Mouse (Mus musculus) C2C12 (cell line): Measurements from ENCODE around the gene Nubp1. TPM values are rescaled to one million over a fixed set of nuclear protein-coding genes. Genes with fewer than 3 reads are reported as not detected.

ENCODE experiments used
- H3K27me3 ChIP-seq: one replicate; pipeline ENCODE4 v1.6.1; 2011; ENCODE audit not compliant: control insufficient read depth, insufficient read depth, insufficient read length
- H3K36me3 ChIP-seq: one replicate; pipeline ENCODE4 v1.6.1; 2011; ENCODE audit not compliant: control insufficient read depth, insufficient read depth
- H3K4me3 ChIP-seq: one replicate; pipeline ENCODE4 v1.5.1; 2011; ENCODE audit warnings: mild to moderate bottlenecking, control low read depth; ENCODE audit not compliant: poor library complexity, insufficient read depth, severe bottlenecking
- H3K79me2 ChIP-seq: one replicate; pipeline ENCODE4 v1.6.1; 2011; ENCODE audit not compliant: control insufficient read depth, insufficient read depth
- H3K79me3 ChIP-seq: one replicate; pipeline ENCODE4 v1.6.1; 2011; ENCODE audit warnings: low read depth, control low read depth
- H3ac ChIP-seq: one replicate; pipeline ENCODE3; 2011; ENCODE audit warnings: low read depth; ENCODE audit not compliant: control insufficient read depth, insufficient read length
- CEBPB ChIP-seq: IDR thresholded peaks from one replicate; pipeline ENCODE4 v1.6.1; 2011; ENCODE audit warnings: low read depth, mild to moderate bottlenecking, control low read depth, moderate library complexity
- CTCF ChIP-seq: IDR thresholded peaks from one replicate; pipeline ENCODE4 v1.5.1; 2011; ENCODE audit not compliant: control insufficient read depth, insufficient read depth, insufficient read length
- FOSL1 ChIP-seq: IDR thresholded peaks from one replicate; pipeline ENCODE4 v1.8.0; 2011; ENCODE audit warnings: mild to moderate bottlenecking, low read length; ENCODE audit not compliant: poor library complexity, insufficient read depth, severe bottlenecking
- MAX ChIP-seq: IDR thresholded peaks from one replicate; pipeline ENCODE4 v1.6.1; 2011; ENCODE audit warnings: mild to moderate bottlenecking, control low read depth
- MYOD1 ChIP-seq: IDR thresholded peaks from one replicate; pipeline ENCODE4 v1.6.1; 2011; ENCODE audit warnings: low read depth; ENCODE audit not compliant: control insufficient read depth, insufficient read length
- MYOG ChIP-seq: IDR thresholded peaks from one replicate; pipeline ENCODE4 v1.6.1; 2011; ENCODE audit not compliant: control insufficient read depth, insufficient read length; ENCODE audit errors: extremely low read depth
- USF1 ChIP-seq: IDR thresholded peaks from one replicate; pipeline ENCODE4 v1.6.1; 2011; ENCODE audit warnings: low read depth, mild to moderate bottlenecking, control low read depth, moderate library complexity
- polyA plus RNA-seq: library from polyadenylated mRNA; unstranded; fragments of >200 nt; fragmentation: generic; extraction: Trizol; gene quantifications from one replicate; pipeline ENCODE4 v1.2.1, GENCODE M21; 2012; ENCODE audit warnings: missing spikeins

Nubp1 gene
- polyA plus RNA-seq, 1 experiment = 67.6 TPM

DNA sequence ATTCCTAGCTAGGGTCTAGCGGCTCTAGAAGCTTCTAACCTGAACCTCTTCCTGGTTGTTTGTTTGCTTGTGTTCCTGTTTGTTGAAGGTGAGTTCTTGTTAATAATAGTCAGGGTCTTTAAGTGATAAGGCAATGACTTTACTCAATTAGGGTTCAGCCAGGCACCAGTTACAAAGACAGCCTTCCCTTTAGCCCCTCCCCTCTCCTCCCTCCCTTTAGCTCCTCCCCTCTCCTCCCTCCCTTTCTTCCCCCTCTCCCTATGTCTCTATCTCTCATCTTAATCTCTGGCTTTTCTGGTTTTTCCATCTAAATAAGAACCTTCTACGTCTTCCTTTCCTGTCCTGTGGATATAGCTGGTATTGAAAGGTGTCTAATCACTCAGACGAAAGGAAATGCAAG, 27.2 kb upstream of the Nubp1 start:
- Histone ChIP-seq H3K36me3 (no peaks in the 10 kb centered on the region), H3K79me2 (no peaks in the 10 kb centered on the region), H3K27me3 (no peaks in the 10 kb centered on the region), H3K4me3 (no peak overlapping the region), H3K79me3 (no peaks in the 10 kb centered on the region), H3ac (no peak overlapping the region)
- no peak for TF ChIP-seq USF1
- TF ChIP-seq CEBPB = no peak
- no peak for TF ChIP-seq MYOG
- TF ChIP-seq MYOD1 = no peak
- TF ChIP-seq CTCF = no peak

DNA sequence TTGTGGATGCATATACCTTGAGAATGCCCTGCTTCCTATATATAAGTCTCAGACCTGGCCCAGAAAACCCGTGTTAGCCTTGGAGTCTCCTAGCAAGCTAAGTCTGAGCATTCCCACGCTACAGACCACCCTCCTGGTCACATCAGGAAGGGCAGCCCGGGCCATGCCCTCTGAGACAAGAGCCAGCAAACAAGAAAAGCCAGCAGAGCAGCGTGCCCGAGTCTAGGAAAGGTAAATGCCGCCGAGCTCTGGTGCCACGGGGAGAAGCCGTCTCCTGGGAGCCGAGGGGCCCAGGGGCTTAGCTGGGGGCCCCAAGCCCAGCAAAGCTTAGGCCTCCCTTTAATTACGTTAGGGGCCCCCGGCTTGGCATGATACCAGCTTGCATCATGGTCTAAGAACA, 26.5 kb upstream of the Nubp1 start:
- Histone ChIP-seq H3K27me3 (no peaks in the 10 kb centered on the region), H3K4me3 (no peak overlapping the region), H3ac (no peak overlapping the region), H3K79me2 (no peaks in the 10 kb centered on the region), H3K79me3 (no peaks in the 10 kb centered on the region), H3K36me3 (no peaks in the 10 kb centered on the region)
- TF ChIP-seq MYOD1 (no peak), USF1 (no peak), CEBPB (no peak), MAX (no peak), MYOG (no peak), CTCF (no peak), FOSL1 (no peak)

DNA sequence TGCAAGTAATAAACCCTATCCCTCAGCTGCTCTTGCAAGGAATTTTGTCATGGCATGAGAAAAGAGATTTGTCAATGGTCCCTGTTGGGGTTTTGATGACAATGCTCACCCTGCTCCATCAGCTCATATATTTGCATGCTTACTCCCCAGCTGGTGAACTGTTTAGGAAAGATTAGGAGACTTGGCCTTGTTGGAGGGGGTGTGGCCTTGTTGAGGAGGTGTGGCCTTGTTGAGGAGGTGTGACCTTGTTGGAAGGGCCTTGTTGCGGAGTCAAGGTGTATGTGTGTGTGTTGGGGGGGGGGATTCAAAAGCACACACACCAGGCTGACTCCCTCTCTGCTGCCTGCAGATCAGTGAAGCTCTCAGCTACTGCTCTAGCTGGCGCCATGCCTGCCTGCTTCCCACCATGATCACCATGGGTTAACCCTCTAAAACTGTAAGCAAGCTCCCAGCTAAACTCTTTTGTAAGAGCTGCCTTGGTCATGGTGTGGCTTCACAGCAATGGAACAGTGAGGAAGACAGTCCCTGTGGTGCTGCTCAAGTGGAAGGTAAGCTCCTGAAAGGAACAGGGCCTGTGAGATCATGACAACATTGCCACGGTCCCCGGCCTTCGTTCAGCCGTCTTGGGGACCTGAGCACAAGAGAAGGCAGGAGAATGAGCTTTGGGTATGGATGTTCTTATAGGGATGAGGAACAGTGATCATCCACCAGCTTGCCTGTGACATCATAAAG, 22.9 kb upstream of the Nubp1 start:
- Histone ChIP-seq H3K79me3 (no peaks in the 10 kb centered on the region), H3ac (no peak overlapping the region), H3K4me3 (no peak overlapping the region), H3K79me2 (no peaks in the 10 kb centered on the region), H3K36me3 (no peaks in the 10 kb centered on the region), H3K27me3 (peaks cover 8% of the 10 kb centered on the region)
- TF ChIP-seq USF1 = no peak
- TF ChIP-seq MYOD1 = no peak
- TF ChIP-seq MAX = no peak
- no peak for TF ChIP-seq CEBPB
- TF ChIP-seq MYOG = no peak
- no peak for TF ChIP-seq CTCF

DNA sequence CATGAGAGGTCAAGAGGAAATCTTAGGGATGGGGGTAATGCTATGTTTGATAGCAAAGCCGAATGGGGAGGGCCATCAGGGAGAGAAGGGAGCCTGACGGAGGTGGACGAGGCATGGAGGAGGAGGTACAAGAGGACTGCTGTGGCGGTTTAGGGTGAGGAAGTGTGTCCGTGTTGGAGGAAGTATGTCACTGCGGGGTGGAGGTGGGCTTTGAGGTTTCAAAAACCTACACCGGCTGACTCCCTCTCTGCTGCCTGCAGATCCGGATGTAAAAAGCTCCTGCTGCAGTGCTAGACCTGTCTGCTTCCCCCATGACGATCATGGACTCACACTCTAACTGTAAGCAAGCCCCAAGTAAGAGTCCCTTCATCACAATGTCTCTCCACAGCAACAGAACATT, 19.2 kb upstream of the Nubp1 start:
- H3K79me3 ChIP-seq = no peaks in the 10 kb centered on the region
- peaks cover 17% of the 10 kb centered on the region for H3K27me3 ChIP-seq
- TF ChIP-seq USF1 = no peak
- TF ChIP-seq CEBPB = no peak
- TF ChIP-seq MYOG = no peak
- no peak for TF ChIP-seq FOSL1
- no peaks in the 10 kb centered on the region for H3K79me2 ChIP-seq
- no peak overlapping the region for H3ac ChIP-seq
- H3K36me3 ChIP-seq = no peaks in the 10 kb centered on the region
- H3K4me3 ChIP-seq = no peak overlapping the region

DNA sequence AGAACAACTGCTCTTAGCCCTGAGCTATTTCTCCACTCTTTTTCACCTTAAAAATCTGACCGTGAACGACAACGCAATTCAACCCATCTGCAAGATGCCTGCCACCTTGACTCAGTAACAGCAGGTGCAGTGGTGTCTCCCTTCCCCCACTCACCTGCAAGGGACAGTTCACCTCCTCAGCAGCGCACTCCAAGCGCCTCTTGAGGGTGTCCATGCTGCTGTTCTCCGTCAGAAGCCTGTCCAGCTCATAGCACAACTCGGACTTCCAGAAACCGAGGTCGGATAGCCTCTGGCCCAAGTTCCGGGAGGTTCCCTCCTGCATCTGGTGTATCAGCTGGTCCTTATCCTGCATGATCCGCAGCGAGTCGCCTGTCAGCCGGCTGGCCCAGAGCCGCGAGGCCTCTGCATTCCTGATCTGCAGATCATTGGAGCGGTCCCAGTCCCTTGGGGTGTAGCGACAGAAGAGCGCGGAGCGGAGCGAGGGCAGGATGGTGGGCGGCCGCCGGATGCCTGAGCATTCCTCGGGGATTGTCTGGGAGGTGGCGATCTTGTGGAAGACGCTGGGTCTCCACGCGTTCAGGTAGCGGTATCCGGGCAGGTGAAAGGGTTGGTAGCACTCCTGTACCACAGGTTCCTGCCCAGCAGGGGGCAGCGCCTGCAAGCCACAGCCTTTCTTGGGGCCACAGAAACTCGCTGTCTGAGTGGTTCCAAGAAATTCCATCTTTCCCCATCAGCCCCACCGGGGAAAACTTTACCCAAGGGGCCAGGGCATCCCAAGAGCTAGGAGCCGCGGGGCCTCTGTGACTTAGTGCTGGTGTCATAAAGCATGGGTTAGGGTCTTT, 16.8 kb upstream of the Nubp1 start, which contains the start of gene Tekt5:
Gene Tekt5, minus strand, starts transcription at position 792 of the 842 bp plus-strand sequence.
- Histone ChIP-seq H3K79me2 (no peaks in the 10 kb centered on the region), H3K79me3 (no peaks in the 10 kb centered on the region), H3ac (no peak within 1 kb of the TSS), H3K27me3 (peaks cover 17% of the 10 kb centered on the region), H3K4me3 (no peak within 1 kb of the TSS), H3K36me3 (no peaks in the 10 kb centered on the region)
- TF ChIP-seq MYOD1 (no peak), CTCF (peak; percentile 6)

DNA sequence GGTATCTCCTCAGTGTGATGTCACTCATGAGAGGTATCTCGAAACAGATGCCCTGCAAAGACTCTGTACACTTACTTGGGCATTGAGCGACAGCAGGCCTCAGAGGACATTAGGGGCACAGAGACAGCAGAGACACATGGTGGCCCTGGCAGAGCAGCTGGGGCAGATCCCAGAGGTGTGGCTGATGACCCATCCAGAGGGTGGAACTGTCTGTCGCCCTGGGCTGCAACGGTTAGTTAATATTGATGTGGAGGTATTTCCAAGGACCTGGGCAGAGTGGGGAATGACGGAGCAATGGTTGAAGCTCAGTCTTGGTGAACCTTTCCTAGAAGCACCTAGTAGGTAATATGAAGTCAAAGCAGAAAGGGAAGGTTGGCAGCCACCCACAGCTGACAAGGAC, 13.0 kb upstream of the Nubp1 start:
- H3K79me3 ChIP-seq = no peaks in the 10 kb centered on the region
- no peak overlapping the region for H3K4me3 ChIP-seq
- no peak for TF ChIP-seq CTCF
- no peak for TF ChIP-seq USF1
- TF ChIP-seq MYOD1 = no peak
- TF ChIP-seq FOSL1 = no peak
- no peak for TF ChIP-seq MYOG
- TF ChIP-seq CEBPB = no peak
- TF ChIP-seq MAX = no peak
- H3K36me3 ChIP-seq = no peaks in the 10 kb centered on the region
- peaks cover 9% of the 10 kb centered on the region for H3K27me3 ChIP-seq
- H3K79me2 ChIP-seq = no peaks in the 10 kb centered on the region
- no peak overlapping the region for H3ac ChIP-seq
